Mouse (Mus musculus) ZHBTc4 (cell line): Measurements from ENCODE around the gene Abcd1.

Experiments used
- DNase-seq: peaks from one replicate; pipeline ENCODE4 v3.0.0-alpha.2; 2011; ENCODE audit warnings: low read depth, low spot score

The Abcd1 gene

DNA sequence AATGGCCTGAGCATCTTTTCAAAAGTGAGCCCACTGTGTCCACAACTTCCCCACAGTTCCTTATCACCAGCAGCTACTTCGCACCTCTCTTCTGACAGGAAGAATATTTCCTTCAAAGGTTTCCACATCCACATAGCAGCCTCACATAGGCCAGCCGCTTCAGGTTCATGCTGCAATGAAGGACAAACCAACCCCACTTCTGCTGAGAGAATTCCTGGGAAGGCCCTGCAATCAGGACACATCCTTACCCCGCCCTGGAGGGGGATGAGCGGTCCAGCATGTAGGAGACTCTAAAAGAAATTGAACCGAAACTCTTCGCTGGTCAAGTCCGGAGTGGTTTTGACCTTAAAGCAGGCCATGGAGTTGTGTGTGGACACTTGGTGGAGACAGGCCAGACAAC is 23.4 kb downstream of the Abcd1 start:
- DNase-seq, result peak; percentile 66

DNA sequence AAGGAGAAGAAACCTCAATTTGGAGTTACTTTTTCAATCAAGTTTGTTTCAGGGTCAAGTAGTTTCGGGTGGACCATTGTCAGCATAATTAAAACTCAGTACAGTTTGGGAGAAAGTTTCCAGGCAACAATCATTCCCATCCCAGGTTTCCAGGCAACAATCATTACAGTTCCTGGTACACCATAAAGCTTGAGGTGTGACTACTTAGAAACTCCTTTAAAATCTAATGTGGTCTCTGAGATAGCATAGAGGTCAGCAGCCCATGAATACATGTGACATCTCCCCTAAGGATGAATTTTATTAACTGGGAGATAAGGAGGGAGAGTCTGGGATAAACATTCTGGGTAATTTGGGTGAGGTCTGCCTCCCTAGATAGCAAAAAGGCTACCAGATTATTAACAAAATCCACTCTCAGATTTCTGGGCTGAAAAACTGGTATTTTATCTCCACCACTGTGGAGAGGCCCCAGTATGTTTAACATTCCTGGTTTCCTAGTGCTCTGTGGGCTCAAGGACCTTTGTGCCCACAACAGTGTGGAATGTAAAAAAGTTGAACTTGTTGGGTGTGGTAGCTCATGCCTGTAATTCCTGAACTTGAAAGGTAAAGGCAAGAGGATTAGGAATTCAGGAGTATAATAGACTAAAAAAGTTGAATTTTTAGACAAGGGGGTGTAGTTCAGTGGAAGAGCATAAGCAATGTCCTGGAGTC is 28.5 kb downstream of the Abcd1 start:
- DNase-seq, result peak; percentile 55

DNA sequence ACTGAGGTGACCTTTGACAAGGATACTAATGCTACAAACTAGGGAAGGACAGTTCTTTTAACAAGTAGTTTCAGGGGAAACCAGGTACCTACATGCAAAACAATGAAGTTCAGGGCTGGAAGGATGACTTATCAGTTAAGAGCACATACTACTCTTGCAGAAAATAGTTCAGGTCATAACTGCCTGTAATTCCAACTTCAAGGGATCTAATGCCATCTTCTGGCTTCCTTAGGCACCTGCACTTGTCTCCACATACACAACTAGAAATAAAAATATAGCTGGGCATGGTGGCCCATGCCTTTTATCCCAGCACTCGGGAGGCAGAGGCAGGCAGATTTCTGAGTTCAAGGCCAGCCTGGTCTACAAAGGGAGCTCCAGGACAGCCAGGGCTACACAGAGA is 32.6 kb downstream of the Abcd1 start:
- DNase-seq, result peak; percentile 41

DNA sequence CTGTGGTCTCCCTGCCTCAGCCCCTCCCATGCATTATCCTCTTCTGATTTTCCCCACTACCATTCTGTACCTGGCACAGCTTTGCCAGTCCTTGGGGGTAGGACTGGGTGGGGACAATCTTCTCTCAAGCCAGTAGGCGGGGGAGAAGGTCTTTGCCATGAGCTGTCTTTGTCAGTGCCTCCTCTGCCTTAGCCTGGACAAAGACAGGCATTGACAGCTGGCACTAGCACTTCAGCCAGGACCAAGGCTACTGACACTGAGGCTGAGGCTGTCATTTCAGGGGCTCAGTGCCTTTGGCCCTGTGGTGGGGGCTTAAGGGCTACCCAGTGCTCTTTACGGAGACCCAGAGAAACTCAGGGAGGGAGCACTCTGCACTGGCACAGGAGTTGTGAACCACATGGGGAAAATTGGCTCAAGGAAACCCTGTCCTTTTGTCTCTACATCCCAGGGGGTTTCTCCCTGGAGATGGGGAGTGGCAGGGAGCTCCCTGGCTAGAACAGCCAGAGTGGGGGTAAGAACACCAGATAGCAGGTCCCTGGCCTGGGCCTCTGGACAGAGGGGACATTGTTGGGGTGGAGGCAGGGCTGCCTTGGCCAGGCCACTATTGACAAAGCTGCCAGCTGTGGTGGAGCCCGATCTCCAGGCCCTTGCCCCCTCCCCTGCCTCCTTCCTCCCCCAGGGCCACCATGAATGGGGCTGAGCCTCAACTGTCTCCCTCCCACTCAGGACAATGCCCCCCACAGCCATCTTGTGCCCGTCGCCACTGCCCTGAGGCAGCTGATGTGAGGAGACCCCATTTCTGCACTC is 40.1 kb downstream of the Abcd1 start, which contains the start of gene Plxnb3:
Gene Plxnb3, plus strand, starts transcription at position 757 of the 807 bp plus-strand sequence.
- no peak for DNase-seq

DNA sequence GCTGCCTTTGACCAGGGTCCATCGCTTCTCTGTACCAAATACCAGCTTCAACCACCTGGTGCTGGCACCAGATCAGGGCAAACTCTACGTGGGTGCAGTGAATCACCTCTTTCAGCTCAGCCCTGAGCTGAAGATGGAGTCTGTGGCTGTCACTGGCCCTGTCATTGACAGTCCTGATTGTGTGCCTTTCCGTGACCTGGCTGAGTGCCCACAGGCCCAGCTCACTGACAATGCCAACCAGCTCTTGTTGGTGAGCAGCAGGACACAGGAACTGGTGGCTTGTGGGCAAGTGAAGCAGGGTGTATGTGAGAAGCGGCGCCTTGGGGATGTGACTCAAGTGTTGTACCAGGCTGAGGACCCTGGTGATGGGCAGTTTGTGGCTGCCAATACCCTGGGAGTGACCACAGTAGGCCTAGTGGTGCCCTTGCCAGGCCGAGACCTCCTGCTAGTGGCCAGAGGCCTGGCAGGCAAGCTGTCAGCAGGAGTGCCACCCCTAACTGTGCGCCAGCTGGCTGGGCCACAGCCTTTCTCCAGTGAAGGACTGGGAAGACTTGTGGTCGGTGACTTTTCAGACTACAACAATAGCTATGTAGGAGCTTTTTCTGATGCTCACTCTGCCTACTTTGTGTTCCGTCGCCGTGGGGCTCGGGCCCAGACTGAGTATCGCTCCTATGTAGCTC is 42.4 kb downstream of the Abcd1 start:
- no peak for DNase-seq

DNA sequence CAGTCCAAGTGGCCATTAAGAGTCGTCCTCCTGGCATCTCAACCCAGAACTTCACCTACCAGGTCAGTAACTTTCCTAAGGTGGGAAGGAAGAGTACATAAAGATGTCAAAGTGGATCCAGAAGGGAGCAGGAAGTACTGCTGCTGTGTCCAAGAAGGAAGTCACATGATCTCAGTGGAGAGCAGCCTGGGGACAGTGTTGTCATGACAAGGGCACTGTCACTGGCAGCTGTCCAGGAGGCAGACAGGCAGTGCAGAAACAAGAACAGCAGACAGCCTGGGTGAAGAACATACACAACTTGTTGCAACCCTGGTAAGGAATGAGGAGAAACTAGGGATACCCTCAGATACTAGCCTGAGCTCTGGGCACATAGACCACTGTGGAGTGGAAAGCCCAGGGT is 48.9 kb downstream of the Abcd1 start:
- no peak for DNase-seq

DNA sequence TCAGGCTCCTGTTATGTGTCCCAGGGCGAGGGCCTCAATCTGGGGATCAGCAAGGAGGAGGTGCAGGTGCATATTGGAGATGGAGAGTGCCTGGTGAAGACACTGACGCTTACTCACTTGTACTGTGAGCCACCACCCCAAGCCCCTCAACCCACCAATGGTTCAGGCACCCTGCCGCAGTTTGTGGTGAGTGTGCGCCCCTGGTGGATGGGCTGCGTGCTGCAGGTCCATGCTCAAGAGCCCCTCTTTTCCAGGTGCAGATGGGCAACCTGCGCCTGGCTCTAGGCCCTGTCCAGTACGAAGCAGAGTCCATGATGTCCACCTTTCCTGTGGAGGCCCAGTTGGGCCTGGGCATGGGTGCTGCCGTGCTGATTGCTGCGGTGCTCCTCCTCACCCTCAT is 50.9 kb downstream of the Abcd1 start:
- peak; percentile 46 for DNase-seq

DNA sequence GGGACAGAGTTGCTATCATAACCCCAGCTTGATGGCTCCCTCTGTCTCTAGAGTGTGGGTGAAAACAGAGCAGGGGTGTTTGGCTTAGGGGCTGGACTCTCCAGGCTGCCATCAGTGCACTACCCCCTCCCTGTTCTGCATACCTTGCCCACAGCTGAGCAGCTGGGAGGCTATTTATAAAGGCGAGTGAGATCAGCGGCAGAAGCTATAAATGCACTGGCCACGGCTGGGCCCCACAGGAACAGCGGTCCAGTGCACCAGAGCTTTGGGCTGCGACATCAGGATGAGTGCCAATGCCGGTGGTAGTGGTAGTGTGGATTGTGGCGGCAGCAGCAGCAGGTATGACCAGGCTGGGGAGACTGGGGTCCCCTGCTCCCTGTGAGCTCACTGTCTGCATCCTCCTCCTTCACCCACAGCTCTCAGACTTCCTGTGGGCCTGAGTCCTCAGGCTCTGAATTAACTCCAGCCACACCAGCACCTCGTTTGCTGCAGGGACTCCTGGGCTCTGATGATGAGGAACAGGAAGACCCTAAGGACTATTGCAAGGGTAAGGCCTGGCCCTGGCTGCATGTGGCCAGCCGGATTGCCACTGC is 57.9 kb downstream of the Abcd1 start, which contains the start of gene Srpk3:
Gene Srpk3, plus strand, starts transcription at position 238 of the 593 bp plus-strand sequence.
- no peak for DNase-seq

DNA sequence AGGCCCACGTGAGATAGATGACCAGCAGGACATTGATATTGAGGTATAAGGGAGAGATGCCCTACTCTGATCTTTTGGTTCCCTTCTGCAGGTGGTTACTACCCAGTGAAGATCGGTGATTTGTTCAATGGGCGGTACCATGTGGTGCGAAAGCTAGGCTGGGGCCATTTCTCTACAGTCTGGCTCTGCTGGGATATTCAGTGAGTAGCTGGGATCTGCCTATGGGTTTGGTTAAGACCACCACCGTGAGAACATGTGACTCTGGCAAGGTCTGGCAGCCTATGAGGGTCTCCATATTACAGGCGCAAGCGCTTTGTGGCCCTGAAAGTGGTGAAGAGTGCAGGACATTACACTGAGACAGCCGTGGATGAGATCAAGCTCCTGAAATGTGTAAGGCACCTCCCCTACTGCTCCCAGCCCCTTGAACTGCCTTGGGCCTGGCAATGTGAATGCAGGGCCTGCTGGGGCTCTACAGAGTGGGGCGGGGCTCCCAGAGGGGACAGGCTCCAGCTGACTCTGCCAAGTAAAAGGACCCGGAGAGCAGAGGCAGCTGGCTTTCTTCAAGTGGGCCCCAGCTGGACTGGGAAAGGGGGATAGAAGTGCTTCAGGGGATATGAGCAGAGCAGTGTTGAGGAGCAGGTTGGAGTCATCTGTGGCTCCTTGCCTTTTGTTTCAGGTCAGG is 58.5 kb downstream of the Abcd1 start:
- DNase-seq, result peak; percentile 28

DNA sequence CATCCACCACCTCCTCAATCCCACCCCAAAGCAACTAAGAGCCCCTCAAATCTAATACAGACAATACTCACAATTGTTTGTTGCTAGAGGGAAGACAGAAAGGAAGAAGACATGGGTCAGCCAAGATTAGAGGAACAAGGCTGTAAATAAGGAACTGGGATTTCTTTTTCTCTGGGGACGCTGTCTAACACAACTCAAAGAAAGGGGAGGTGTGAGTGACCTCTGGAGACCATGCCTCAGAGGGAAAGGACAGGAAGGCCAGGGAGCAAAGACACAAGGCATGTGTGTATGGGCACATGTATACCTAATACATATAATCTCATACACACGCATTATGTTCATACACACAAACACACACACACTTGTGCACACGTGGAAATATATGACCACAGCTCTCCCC is 65.8 kb downstream of the Abcd1 start:
- no peak for DNase-seq

DNA sequence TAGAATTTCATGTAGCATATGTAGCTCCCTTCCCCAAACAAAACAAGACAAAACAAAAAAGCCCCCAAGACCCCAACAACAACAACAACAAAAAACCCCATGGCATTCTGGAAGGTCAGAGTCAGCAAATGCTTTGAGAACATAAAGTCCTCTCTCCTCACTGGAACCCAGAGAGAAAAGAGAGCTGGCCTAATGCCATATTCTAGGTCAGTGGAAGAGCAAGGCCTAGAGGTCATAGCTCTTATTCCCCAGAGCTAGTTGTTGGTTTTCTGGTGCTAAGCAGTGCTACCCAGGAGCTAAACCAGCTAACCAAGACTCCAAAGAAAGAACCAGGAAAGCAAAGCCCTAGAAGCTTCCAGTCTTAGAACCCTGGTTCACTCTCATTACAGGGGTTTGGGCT is 69.3 kb downstream of the Abcd1 start:
- DNase-seq, result no peak

DNA sequence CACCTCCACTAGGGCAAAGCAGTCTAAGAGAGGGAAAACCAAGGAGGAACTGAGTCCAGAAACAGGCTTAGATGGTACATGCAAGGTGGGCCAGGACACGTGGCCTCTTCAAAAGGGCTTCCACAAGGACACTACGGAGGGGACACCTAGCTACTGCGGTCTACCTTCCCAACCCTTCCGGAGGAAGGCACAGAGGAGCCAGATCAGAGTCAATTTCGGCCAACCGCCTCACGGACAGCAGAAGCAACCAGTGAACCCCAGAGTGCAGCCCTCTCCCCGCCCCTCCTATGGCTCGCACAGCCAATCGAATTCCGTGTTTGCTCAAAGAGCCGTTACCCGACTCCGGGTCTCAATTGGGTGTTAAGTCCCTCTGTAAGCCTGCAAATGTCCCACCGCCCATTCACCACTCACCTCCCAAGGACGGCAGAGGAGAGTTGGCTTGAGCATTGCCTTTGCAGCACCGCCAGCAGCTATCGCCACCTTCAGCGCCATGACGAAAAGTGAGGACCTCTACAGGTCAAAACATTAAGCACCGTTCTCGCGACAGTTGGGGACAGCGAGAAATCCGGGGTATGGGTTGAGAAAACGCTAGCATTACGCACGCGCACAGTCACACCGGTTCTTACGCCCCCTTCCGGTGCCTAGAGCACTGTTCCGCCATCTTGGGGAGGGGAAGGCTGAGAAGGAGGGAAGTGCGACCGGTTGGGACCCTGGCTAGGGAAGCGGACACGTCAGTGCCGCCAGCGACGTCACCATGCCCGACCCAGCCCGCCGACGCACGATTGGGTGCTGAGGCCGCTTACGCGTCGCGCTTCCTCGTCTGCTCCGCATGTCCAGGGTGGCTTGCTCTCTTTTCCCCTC is 70.2 kb downstream of the Abcd1 start, which contains the start of the genes Idh3g and Ssr4:
Gene Idh3g, minus strand, starts transcription at position 534 of the 861 bp plus-strand sequence.
Gene Ssr4, plus strand, starts transcription at position 665 of the 861 bp plus-strand sequence.
- DNase-seq, result peak; percentile 97

DNA sequence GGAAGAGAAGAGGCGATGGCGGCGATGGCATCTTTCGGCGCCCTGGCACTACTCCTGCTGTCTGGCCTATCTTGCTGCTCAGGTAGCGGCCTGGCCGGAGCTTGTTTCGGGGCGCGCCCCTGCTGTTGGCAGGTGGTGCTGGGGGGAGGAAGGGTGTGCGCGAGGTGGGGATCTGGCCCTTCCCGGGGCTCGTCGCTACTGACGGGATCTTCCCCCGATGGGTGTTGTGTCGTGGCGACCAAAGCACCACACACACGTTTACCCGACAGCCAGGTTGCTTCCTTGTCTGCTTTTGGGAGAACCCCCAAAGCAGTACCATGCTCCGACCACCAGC is 70.8 kb downstream of the Abcd1 start:
- DNase-seq, result no peak
